Mouse (Mus musculus): ENCODE measurements around the gene Tnrc6b.

- no peak for TF ChIP-seq GATA1 (IDR thresholded peaks at IDR 0.05; ENCODE audit: borderline replicate concordance, low read length)
- TF ChIP-seq CTCF (IDR thresholded peaks at IDR 0.05; ENCODE audit: low read depth, low read length) = no peak
Measured at GRCm38 (mm10) chr15:80729477-80729876, 18.4 kb downstream of the Tnrc6b start.
